Mouse (Mus musculus) urinary bladder, postnatal 4 days (tissue): ENCODE results near the gene Tmco4.

Source experiments
- DNase-seq, 2 experiments: peaks; one replicate each; pipeline ENCODE4 v3.0.0; 2021 to 2022; ENCODE audit warnings: low spot score in 2 of 2

Tmco4 gene

DNA sequence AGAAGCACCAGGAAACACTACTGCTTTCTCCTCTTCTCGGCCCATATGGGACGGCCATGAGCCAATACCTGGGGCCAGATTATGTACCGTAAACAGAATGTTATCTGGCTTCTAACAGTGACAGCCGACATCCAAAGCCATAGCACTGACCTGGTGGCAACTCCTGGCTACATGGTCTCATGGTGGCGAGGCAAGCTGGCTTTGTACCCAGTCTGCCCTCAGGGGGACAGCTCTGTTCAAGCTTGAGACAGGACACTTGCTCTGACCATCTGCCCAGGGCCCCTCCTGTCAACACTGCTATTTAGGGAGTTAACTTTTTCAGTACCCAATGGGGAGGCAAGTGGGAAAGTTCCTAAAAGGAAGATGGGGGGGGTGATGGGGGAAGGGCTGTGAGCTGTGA is 84.6 kb downstream of the Tmco4 start:
- DNase-seq, result no peak

DNA sequence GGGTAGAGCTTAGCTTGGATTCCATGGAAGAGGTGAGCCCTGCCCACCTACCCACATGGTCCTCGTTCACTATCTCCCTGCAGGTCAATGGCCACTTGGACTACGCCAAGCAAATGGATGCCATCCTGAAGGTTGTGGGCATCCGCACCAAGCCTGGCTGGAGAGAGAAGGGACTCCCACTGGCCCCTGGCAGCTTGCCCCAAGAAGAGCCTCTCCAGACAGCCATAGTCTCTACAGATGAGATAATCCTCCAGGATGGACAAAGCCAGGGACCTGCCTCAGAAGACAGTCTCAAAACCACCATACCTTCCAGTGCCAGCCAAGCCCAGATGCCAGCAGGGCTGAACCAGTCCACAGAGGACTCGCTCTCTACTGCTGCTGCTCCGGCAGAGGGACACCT is 85.3 kb downstream of the Tmco4 start:
- DNase-seq, result no peak

DNA sequence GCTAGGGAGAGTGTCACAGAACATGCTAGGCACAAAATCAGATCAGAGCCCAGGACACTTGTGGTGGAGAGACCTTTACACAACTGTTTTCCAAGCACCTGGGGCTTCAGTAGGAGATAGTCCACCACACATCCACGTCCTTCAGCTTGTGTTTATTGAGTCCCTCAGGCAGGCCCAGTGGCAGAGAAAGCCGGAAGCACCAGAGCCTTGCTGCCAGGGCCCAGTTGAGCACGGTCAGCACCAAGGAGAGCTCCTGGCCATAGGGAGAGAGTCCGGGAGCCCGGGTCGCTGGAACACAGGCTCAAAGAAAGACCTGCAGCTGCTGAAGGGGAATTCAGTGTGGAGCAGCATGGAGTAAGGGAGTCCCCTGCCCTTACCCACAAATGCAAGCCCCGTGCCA is 86.9 kb downstream of the Tmco4 start:
- peak in 1 of 2 experiments; percentile 74 for DNase-seq

DNA sequence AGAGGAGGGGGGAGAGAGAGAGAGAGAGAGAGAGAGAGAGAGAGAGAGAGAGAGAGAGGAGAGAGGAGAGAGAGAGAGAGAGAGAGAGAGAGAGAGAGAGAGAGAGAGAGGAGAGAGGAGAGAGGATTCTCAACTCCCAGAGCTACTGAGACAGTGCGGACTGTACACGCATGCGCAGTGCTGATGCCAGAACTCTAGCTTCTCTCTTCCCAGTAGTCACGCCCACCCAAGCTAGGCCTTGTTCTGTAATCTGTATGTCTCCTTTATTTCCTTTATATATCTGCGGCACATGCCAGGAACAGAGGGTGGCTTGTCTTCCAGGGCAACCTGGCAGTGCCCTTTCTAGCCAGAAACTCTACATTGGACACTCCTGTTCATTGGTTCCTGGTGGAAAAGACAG is 92.1 kb downstream of the Tmco4 start:
- no peak for DNase-seq

DNA sequence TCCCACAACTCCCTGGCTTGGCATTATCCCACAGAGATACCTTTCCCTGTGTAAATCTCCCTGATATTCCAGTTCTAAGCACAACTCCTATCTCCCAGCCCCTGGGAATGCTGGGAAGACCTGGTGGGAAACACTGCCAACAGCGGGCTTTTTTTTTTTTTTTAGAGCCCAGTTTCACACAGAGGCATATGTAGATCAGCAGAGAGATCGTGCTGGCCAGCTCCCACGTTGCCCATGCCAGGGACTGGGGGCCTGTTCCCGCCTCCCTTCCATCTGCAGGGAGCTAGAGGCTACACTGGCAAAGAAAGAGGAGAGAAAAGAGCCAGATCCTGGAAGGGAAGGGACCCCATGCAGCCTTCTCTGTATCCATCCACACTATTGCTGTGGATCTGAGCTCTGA is 95.6 kb downstream of the Tmco4 start:
- DNase-seq, result no peak

DNA sequence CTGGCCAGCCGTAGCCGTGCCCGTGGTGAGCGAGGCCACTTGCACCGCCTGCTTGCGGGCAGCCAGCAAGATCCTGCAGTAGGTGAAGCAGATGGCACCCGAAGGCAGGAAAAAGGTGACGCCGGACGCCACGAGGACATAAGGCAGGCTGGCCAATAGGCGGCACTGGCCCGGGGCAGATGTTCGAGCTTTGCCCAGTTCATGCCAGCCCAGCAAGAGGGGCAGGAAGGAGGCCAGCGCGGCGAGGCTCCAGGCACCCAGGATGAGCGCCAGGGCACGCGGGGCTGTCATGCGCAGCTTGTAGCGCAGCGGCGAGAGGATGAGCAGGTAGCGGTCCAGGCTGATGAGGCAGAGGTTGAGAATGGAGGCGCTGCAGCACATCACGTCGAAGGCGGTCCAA is 101.4 kb downstream of the Tmco4 start:
- DNase-seq, result no peak

DNA sequence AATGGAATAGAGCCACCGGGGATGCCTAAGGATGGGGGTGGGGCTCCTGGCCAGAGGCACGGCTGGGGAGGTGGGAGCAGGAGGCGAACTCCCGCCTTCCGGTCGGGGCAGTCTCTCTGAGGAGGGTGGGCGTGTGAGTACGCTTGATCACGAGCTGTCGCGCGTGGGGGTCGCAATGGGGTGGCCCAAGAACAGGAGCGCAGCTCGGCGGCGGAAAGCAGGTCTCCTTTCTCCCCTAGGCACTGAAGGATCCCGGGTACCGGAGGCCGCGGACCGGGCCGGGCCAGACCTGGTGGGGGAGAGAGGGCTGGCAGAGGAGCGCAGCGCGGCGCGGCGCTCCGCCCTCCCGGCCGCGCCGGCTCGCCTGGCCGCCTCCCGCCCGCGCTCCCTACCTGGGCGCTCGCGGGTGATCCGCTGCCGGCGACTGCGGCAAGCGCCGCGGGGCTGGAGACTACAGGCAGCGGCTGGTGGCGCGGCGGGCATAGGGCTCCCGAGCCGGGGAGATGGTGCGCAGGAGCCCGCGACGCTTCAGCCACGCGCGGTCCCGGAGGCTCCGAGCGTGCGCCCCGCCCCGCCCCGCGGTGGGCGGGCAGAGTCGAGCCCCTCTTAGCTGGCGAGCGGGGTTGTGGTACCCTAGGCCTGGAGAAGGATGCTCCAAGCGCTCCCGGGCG is 102.5 kb downstream of the Tmco4 start, which contains the start of gene Htr6:
Gene Htr6, minus strand, starts transcription at position 530 of the 671 bp plus-strand sequence.
- DNase-seq, result no peak

DNA sequence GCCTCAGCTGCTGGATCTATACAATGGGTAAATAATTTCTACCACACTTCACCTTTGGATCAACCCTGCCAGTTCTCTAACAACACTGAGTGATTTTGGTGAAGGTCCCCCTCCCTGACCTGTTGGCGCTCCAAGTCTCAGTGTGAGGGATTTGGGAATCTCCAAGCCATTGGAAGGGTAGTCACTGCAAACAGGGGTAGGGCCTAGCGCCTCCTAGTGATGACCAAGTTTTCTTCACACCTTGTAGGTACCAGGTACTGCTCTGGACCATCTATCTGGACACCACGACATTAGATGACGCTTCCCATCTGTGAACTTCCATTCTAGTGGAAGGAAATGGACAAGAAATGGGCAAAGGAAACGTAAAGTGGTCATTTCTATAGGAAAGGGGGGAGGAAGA is 103.2 kb downstream of the Tmco4 start:
- no peak for DNase-seq

DNA sequence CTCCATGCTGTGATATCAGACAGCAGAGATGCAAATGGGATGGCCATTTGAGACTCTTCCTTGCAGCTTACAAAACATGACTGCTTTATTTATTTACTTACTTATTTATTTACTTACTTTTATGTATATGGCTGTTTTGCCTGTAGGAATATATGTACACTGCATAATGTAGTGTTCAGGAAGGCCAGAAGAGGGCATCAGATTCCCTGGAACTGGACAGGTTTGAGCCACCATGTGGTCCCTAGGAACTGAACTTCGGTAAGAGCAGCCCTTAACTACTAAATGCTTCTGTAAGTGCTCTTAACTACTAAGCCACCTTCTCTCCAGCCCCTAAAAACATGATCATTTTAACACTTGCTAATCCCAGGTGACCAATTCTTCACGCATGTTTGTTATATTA is 105.6 kb downstream of the Tmco4 start:
- no peak for DNase-seq

DNA sequence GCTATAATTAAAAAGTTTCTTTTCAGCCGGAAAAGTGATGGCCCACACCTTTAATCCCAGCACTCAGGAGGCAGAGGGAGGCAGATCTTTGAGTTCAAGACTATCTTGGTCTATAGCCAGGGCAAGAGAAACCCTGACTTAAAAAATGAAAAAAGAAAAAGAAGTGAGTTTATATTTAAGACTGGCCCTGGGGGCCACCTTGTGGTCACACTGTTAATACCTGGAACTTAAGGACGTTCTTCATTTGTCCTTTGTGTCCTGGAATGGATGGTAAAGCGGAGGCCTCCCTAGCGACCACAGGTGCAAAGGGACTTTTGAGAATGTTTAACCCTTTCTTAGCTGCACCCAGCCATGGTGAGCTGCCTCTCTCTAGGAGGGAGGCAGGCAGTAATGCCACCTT is 106.0 kb downstream of the Tmco4 start:
- DNase-seq, result no peak

DNA sequence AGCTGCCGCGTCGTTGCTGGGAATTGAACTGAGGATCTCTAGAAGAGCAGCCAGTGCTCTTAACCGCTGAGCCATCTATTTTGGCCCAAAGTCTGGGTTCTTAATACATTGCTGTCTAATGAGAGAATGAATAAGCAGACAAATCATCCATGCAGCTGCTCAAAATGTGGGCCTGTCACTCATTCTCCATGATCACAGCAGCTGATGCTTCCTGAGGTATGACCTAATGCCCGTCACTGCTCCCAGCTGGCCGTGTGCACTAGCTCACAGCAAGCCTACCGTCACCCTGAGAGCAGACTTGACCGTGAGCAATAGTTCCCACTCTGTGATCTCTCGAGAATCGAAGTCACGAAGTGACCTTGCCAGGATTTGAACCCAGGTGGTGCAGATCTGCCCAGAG is 106.8 kb downstream of the Tmco4 start:
- no peak for DNase-seq

DNA sequence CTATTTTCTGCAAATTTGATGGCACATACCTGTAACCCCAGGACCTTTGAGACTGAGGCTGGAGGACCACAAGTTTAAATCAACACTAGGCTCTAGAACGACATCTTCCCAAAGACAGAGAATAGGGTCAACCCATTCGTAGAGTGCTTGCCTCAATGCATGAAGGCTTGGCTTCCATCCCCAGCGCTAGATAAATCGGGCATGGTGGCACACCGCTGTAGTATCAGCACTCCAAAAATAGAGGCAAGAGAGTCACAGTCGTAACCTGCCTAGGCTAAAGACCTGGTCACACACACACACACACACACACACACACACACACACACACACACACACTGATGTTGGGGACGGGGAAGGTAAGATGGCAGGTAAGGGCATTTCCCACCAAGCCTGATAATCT is 107.6 kb downstream of the Tmco4 start:
- no peak for DNase-seq

DNA sequence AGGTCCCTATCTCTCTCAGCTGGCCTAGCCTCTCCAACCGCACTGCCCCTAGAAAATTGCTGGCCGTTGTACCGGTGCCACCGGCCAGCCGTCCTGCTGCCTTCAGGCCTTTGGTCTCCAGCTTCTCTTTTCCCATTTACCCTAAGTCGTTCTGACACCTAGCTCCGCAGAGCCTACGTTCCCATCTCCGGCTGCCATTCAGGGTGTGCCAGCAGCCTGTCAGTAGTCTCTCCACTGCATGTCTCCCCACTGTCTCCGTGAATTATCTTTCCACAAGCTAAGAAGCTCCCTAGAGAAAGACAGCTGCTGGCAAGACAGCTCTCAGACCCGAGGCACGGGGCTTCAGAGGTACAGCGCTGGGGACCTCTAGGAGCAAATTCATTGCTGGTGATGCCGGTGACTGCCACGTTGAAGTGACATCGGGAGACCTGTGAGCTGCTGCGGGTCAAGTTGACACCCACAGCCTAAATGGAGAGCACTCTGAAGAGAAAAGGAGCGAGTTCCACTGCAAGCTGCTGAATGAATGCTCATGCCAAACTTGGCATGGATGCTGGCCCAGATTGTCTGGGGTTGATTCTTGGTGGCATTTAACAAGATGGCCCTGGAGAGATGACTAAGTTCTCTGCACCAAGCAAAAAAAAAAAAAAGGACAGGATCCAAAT is 108.7 kb downstream of the Tmco4 start:
- DNase-seq, result no peak

DNA sequence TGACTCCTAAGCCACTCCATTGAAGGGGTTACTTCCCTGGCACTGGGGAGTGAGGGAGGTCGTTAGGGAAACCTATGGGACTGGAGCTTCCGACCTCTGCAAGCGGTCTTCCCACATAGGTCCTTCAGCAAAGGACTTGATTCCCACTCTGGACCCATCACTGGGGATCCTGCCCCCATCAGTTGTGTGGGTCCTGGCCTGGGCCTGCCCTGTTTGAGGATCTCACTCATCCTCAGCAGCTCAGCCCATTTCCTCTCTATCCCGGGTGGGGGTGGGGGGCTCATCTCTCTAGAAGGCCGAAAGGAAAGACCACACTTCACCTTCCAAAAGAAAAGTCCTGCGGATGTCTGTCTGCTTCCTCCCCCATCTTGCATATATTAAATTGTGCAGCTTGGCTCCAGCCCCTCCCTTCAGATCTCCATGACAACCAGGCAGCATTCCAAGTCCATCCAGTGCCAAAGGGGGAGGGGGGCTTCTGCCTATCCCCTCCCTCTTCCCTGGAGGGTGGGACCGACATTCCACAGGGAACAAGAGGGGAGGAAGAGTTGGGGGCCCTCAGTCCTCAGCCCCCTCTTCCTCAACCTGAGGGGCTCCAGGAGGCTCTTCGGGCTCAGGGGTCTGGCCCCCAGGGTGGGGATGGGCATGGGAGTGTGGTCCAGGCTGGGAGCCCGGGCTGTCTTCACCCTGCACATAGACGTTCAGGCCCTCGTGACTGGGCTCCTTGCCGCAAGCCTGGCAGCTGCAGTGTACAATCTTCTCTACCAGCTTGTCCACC is 110.3 kb downstream of the Tmco4 start:
- DNase-seq, result no peak

DNA sequence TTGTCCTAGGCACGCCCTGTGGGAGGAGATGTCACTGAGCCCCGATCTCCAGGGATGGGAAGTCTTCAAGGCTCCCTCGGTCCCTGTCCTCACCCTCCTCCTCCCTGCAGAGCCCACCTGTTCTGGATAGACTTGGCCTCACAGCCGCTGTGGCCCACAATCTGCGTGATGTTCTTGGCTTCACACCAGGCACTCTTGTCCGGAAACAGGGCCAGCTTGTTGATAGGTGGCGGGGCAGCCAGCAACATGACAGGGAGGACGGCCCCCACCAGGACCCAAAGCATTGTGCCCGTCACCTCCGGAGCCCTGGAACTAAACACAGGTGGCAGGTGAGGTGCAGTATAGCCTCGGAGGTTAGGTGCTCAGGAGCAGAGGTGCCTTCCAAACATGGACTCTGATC is 112.6 kb downstream of the Tmco4 start:
- DNase-seq, result no peak

DNA sequence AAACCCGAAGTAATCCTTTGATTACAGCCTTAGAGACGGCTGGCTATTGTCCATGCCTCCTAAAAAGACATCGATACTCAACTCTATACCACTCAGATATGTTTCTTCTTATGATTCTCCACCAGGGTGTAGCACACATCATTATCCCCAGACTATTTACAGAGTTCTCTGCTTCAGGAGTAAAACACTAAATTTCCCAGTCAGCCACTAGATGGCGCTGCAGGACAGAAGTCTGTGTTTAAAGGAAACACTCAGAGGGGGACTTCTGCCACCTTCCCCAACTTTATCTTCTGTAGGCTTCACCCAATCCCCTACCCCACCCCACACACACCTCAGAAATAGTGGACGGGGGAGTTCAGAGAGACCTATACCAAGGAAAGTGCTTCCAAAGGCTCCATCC is 113.3 kb downstream of the Tmco4 start:
- peak; percentile 76 to 89 for DNase-seq

DNA sequence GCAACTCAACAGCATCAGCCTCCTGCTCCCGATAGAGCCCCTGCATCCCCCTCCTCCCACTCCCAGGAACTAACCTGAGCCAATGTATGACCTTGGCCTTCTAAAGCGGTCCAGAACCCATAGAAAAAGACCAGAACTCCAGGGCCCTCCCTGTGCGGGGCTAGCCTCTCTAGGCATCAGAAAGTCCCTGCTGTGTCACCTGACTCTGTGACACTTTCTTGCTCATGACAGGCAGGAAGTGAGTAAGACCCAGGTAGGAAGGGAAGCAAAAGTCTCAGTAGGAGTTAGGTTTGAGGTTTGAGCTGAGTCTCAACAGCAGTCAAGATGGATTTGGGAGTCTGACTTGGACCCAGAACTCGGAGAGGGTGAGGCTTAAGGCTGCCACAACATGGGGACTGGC is 114.3 kb downstream of the Tmco4 start:
- no peak for DNase-seq

DNA sequence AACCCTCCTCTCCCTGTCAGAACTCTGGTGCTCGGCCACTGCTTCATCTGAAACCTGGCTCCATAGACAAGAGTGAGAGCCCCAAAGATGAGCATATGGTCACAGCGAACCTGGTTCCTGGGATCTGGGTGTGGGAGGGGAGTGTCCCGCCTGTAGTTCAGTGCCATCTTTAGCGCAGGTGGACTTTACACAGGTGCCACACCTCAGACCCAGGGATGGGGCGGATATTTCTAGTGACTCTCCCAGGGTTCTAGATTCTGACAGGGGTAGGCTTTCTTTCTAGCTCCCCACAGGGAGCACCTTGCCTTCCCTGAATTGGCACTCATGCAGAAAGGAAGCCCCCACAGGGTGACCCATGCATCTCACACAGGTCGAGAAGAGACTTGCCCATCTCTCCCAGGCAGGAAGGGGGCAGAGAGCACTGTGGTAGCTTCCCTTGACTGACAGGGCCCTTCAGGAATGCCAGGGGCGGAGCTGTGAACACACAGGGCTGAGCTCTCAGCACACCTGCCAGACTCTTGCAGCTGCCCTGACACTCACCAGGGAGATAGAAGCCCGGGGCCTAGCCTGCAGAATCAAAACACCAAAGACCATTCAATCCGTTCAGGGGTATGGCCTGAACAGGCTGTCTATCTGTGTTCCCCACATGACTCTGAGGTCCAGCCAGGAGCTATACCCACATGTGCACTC is 116.4 kb downstream of the Tmco4 start:
- no peak for DNase-seq

DNA sequence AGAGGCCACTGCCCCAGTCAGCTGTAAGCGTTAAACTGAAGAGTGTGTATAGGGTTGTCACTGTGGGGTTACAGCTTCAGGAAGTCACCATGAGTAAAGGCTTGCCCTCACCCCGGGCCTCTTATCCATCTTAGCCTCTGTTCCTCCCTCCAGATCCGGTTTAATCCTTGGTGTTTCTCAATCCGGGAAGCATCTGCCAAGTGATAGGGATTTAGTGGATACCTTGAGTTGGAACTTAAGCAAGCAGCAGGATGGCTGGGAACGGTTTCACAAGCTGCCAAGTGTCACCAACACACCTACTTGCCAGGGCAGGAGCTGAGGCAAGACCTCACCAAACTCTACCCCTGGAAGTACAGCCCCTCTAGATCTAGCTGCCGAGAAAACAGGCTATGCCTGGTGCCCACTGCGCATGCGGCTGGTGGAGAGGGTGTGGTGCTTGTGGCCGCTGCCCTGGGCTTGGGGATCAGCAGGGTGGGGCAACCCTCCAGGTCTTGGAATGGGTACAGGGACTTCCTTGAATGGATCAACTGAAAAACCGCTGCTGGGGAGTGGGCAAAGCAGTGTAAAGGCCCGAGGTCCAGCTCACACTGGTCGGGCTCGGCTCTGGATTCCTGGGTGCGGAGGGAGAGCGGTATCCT is 117.7 kb downstream of the Tmco4 start:
- DNase-seq, result no peak

DNA sequence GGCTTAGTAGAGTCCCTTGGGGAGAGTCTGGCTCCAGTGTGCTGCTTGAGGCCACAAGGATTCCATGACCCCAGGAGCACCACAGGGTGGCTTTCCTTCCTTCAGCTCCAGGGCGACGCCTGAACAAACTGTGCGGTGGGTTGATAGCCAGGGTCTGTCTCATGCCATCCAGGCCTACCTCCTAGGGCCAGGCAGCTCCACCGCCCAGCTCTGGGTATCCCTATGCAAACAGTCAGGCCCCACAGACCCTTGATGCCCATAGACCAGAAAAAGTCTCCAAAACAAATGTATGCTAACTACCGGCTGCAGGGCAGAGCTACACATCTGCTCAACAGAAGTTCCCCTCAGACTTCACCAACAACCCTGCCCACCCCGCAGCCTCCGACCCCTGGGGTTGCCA is 118.4 kb downstream of the Tmco4 start:
- no peak for DNase-seq

DNA sequence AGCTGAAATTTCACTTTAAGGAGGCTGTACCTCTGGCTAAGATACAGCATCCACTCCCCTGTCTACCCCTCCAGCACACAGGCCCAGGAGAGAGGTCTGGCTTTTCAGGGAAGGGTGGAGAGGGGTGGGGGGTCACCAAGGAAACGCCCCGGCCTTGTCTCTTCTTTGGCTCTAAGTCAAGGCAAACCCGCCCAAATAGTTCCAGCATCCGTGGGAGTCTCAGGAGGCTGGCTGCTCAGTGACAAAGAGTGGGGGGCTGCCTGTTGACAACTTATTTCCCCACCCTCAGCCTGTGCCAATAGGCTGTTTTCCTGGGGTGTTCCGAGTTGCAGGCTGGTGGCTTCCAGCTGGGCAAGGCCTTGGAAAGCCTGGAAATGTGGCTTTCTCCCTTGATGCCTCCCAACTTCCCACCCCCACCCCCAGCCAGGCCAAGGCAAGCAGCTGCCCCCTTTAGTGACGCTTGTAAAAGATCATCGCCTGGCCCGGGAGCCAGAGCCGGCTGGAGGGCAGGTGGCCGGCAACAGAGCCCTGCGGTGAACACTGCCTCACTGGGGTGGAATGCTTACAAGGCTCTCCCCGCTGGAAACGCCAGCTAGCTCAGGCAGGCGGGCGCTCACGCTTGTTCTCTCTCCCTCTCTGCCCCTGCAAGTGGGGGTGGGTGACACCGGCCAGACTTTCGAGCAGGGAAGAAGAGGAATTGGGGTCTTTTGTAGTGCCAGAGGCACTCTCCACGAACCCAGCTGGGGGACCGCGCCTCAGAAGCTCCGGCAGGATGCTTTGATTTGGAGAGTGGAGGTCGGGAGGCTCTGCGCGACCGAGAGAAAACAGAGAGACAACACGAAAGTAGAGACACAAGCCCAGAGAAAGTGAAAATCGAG is 119.0 kb downstream of the Tmco4 start:
- DNase-seq, result no peak
